Mouse (Mus musculus) spleen, postnatal 4 days (tissue): Measurements from ENCODE around the gene Nop9.
A peak's percentile ranks its signal among the peaks of the same experiment; 100 is the strongest.

Experiments used
- DNase-seq, 2 experiments: peaks; one replicate each; pipeline ENCODE4 v3.0.0; 2022; ENCODE audit warnings: low spot score in 2 of 2

The Nop9 gene

DNA sequence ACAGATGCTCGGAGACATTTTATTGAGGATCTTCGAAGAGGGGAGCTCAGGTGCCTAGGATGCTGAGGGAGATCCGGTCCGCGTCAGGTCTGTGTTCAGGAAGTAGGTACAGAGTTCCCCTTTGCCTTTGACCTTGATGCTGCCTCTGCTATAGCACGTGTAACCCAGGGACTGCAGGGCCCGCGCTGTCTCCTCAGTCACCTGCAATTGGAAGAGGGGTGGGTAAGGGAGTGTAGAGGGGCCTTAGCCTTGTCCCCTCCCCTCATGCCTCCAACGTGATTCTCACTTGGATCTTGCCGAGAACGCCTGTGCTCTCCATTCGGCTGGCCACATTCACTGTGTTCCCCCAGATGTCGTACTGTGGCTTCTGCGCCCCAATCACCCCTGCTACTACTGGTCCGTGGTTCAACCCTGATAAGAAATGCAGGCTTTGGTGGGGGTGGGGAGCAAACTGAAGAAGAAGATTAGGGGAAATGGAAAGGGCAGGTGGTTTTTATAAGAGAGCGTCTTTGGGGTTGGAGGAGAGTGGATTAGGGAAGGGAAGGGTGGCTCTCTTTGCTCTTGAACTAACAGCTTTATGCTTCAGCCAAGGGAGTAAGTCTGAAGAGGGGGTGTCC, 23.7 kb downstream of the Nop9 start:
- peak in 1 of 2 experiments; percentile 20 for DNase-seq

DNA sequence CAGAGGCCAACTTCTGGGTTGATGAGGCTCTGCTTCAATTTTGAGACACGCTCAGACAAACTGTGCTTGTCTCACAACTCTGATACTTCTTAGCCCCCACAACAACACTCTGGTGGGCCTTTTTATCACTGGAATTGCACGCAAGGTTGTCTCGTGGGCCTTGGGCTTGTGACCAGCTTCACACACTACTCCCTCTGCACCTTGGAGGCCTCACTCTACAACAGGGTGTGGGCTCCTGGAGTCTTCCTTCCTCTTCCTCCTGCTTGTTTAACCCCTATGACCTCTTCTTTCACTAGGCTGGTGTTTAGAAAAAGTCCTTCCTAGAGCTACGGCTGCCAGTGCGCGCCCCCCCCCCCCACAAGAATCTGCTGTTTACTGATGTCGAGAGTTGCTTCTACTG, 31.2 kb downstream of the Nop9 start:
- no peak for DNase-seq

DNA sequence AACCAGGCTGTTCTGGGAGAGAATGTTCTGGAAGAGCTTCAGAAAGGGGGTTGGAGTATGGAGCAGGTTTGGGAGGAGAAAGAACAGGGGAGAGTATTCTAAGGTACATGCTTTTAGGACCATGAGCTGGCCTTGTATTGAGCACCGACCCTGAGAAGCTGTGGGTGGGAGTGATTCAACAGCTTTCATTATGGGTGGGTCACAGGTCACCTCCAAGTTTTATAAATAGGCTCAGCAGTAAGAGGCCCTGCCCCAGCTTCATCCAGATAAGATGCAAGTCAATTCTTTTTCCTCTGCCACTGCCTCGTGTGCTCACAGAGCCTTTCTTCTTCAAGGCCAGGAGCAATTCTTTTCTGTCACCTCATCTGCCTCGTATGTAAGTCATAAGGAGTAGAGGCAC, 31.7 kb downstream of the Nop9 start:
- DNase-seq = peak in 1 of 2 experiments; percentile 41

DNA sequence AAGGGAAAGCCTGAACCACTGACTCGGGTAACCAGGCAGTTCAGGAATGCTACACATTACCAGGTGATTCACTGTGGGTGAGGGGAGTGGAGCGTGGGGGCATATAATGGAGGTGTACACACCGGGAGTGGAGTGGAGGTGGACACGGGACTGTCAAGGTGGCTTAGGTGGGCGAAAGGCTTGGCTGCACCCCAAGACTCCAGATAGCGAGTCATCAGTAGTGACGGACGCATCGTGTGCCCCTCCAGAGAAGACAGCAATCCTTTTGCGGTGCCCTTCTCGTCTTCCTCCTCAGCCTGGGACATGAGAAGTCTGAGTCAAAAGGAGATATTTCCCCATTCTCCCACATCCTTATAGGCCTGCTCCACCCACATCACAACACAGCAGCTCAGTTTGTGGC, 32.3 kb downstream of the Nop9 start:
- peak in 1 of 2 experiments; percentile 58 for DNase-seq

DNA sequence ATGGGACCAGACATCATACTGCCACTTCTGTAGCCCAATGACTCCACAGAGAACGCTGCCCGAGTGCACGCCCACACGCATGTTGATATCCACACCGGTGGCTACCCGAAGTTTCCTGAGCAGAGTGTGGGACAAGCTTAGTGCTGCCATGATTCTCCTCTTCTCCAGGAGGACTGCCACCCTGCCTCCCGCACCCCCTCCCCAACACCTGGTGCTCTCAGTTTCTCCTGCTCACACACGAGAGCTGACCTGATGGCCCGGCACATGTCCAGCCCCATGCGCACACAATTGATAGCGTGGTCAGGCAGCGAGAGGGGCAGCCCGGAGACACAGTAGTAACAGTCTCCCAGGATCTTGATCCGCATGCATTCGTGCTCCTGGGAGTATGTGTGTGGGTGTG, 33.2 kb downstream of the Nop9 start:
- peak; percentile 11 to 56 for DNase-seq

DNA sequence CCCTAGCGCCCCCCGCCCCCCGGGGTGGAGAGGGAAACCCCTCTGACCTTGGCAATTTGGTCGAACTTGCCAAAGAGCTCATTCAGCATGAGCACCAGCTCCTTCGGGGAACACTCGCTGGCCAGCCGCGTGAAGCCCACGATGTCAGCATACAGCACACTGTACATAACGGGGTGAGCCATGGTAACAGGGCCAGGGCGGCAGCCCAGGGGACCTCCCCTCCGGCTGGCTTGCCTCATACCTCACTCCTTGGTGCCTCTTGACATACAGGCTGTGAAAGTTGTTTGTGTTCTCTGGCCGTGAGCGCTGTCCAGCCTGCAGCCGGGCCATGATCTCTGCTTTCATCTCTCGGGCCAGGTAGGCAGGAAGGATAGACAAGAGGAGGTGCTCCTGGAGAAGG, 34.2 kb downstream of the Nop9 start:
- peak; percentile 10 to 56 for DNase-seq

DNA sequence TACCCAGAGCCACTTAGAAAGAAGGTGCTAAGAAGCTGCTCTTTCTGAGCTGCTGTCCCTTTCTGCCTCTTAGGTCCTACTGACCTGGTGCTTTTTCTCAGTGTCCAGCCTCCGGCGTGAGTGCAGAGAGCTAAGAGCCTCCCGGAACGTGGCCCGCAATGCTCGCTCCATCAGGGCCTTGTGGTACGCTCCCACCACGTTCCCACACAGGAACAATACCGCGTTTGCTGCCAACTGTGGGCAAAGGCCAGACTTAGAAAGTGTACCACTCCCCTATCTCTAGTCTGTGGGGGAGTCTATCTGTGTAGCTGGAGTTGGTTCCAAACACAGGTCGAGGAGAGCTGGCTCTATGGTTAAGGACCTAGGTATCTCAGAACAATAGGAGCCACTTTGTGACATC, 35.2 kb downstream of the Nop9 start:
- DNase-seq = peak; percentile 12 to 62

DNA sequence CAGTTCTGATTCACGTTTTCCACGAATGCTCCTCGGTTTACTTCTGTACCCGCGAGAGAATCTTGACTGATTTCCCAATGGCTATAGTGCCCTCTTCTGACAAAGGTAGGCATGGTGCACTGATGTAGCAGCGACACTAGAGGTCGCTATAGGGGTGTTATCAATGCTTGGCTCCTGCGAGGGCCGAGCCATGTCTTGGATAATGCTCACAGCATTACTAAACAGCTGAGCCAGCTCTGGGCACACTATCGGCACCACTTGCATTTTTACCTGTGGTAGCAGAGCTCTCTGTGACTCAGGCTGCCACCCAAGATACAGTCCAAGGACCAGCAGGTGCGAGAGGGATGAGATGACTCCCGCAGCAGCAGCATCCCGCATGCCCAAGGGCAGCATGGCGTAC, 35.8 kb downstream of the Nop9 start:
- peak; percentile 48 to 74 for DNase-seq

DNA sequence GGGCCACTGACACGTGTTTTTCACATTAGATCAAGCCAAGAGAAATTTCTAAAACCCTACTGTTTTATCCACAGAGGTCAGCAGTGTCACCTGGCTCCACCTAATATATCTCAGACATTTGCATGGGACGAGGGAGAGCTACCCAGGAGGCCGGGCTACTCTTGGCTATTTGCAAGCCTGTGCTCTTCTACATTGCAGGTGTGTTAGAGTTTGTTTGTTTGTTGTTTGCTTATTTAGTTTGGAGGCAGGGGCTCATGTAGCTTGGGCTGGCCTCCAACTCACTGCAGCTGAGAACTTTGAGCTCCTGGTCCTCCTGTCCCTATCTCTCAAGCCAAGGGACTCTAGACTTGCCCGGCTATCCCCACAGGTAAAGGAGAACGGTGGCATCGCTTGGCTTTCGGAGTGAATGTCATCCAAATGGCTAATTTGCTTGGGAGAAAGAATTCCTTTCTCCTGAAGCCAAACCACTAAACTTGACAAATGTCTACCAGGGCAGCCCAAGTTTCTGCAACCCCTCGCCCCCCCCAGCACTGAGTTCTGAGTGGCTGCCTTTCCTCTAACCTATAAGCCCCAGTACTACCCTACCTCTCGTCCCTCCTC, 37.0 kb downstream of the Nop9 start:
- DNase-seq = peak in 1 of 2 experiments; percentile 49

DNA sequence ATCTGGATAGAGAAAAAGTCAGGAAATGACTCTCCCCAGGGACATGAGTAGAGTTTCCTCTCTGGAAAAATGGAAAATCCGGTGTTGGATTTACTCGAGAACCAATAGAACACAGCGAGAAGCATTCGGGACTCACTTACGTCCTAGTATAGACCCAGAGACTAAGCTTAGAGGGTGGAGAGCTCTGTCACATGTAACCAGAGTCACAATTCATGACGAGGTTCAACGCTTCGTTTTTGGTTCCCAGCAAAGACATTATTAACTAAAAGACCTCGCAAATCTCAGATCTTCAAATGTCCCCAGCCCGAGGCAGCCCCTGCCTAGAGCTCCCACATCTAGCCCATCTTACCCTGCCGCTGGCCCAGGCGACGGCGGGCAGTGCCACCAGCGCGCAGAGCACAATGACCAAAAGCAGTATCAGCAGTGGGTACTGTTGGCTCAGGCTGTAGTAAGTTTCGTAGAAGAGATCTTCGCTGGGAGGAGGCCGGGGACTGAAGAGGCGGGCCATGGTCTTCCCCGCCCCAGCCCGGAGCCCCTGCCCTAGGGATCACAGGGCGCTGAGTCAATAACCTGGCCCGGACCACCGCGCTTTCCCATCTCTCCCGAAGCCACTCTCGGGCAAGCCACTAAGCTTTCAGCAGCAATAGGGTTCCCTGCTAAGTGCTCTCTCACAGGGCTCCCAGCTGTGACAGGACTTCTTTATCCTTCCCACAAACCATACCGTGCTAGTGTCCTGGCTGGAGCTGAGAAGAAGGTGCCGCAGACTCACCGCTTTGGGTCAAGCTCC, 37.9 kb downstream of the Nop9 start:
- peak; percentile 10 to 59 for DNase-seq

DNA sequence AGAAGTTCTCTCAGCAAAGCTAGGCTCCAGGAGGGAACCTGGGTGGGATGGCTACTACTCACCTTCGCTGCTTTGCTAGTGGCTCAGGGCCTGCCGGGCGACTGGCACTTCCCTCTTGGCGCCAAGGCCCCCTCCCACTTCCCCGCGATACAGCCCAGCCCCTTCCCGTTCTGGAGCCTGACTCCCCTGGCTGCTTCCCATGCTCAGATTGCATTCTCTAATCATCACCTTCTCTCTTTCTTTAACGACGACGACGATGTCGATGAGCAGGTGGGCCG, 38.4 kb downstream of the Nop9 start, which contains the start of gene Adcy4:
Gene Adcy4, minus strand, starts transcription at position 138 of the 278 bp plus-strand sequence.
- DNase-seq = peak in 1 of 2 experiments; percentile 60

DNA sequence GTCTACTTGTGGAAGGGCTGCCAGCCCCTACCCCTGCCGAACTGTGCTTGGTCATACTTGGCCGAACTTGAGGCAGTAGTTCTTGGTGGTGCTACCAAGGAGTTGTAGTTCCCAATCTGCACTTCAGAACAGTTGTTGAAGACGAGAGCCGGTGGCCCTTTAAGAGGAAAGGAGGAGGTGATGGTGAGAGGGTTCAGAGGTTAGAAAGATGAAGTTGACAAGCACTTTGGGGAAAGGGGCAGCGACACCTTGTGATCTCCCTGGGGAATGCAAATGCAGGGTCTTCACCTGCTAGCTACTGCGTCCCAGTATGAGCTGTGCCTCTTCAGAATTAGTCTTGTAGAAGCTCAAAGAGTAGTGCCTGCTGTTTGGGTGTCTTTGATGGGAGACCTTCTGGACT, 39.7 kb downstream of the Nop9 start:
- DNase-seq = peak; percentile 12 to 57

DNA sequence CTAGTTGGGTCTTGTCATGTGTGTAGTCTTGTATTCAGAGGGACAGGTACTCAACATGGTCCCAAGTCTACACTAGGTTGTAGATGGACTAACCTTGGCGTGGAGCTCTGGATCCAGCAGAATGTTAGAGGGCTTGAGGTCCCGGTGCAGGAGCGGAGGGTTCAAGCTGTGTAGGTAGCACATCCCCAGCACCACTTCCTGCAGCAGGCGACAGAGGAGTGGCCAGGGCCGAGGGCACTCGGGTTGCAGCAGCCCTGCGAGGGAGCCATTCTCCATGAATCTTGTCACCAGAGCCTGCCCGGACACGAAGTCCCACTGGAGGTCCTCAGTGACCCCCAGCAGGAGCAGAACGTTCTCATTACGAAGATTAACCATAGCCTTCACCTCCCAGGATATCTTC, 42.2 kb downstream of the Nop9 start:
- DNase-seq = peak; percentile 12 to 60

DNA sequence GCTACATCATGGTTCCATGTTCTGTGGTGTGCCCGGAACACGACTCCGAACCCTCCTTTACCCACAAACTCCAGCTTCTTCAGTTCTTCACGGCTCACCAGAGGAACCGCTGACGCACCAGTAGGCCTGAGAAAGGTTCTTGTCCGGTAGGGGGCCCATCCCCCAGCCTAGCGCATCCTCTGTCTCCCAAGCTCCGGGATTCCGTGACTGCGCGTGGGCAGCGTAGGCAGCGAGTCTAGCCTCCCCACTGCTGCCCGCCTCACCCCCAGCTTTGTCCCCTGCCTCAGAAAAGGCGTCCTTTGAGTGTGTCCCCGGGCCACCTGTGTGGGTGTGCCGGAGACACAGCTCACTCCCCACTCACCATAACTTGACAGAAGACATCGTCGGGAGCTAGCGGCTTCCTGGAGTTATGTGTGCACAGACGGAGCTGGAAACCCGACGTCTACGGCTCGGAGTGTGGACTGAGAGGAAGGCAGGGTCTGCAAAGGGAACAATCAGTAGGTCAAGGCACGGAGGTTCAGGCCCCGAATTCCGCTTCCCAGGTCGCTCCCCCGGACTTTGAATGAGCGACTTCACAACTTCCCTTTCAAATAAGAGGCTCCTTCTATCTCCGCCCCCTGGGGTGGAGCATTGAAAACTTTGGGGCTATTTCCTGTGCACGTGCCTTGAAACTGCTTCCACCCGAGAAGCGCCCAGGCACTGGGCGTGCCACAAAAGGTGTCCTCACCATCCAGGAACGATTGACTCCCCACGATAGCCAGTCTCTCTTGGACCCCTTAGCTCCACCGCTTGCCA, 43.0 kb downstream of the Nop9 start, which contains the start of gene Ripk3:
Gene Ripk3, minus strand, starts transcription at position 610 of the 795 bp plus-strand sequence.
- peak; percentile 55 to 72 for DNase-seq

DNA sequence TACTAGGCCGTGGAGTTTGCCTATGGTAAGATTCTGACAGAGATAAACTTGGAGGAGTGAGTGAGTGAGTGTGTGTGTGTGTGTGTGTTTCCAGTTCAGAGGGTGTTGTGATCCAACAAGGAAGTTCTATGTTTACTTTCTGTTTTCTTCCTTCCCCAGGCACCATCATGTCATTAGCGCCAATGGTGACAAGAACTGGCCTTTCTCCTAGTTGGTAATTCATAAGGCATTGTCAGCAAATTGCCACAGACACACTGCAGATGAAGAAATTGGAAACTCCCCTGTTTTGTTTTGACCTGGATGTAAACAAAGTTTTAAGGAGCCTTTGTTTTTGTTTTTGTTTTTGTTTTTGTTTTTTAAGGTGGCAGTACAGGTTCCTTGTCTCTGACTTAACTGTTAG, 48.0 kb downstream of the Nop9 start:
- no peak for DNase-seq

DNA sequence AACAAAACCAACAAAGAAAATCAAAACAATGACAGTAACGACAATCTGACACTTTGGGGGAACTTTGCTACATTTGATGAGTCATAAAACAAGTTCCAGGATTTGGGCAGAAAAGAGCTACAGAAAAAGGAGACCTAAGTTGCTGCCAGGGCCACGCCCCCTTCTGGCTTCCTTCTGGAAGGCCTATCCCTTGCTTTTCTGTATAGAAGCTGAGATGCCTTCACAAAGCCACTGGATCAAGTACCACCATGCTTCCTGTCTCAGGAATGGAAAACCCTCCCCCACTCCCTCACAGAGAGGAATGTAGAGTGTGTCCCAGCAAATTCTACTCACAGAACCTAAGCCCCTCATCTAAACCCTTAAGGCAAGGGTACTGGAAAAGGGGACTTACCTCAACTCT, 48.5 kb downstream of the Nop9 start:
- DNase-seq = peak in 1 of 2 experiments; percentile 32

DNA sequence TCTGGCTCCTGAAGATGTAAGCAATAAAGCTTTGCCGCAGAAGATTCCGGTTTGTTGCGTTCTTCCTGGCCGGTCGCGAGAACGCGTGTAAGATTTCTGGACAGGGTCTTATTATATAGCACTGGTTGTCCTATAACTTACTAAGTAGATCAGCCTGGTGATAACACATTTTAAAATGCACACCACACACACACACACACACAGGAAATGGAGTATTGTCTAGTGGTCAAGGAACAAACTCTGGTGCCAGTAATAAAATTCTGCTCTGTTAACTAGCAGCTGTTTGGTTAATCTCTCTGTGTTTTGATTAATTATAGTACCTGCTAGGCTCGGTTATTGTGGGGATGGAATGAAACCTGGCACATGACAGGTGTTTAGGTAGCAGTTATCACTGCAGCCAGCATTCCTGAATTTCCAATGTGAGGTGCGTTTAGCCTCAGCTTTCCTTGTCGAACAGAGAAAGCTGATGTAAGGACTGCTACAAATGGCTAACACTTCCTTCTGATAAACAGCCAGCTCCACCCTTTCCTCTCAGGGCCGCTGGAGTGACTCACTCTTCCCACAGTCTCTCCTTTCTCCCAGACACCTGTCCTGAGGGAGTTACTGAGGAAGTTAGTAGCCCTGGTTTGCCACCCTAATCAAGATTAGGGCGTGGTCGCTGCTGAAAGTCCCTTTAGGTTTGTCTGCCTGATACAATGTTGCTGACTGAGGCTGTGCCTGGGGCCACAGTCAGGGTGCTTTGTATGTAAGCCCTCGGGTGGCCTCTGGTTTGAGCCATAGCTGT, 50.1 kb downstream of the Nop9 start:
- DNase-seq = peak in 1 of 2 experiments; percentile 47
